Mouse (Mus musculus): ENCODE results near the gene Fancg. TPM values are rescaled to one million over a fixed set of nuclear protein-coding genes. Genes with fewer than 3 reads are reported as not detected.

The Fancg gene
- total and polyA plus RNA-seq, 3 experiments: 13.2 to 18.7 (median 13.7) TPM

GRCm38 (mm10) chr4:43046607-43047006, 36.3 kb upstream of the Fancg start:
- no peaks in the 10 kb centered on the region for H3K9me3 ChIP-seq (replicated peaks; ENCODE audit: low read length)
- no peak overlapping the region for H3K4me3 ChIP-seq (replicated peaks in 1 of 3; ENCODE audit: low read depth in 2 of 3, low read length in 2 of 3, poor library complexity in 1 of 3)
- no peak overlapping the region for H3K4me2 ChIP-seq (ENCODE audit: insufficient read depth, low read depth, poor library complexity, severe bottlenecking)
- H3K36me3 ChIP-seq (replicated peaks in 1 of 2; ENCODE audit: control insufficient read depth in 1 of 2, insufficient read depth in 1 of 2, low read length in 1 of 2): no peaks in the 10 kb centered on the region
- peaks cover 11 to 40% of the 10 kb centered on the region in 2 experiments for H3K4me1 ChIP-seq (ENCODE audit: control insufficient read depth in 1 of 2, insufficient read depth in 2 of 2)
- no peak for DNase-seq (ENCODE audit: extremely low read depth)
- H3K9ac ChIP-seq (ENCODE audit: insufficient read depth, low read depth): no peak overlapping the region
- in situ Hi-C loops (cut with MboI; ENCODE audit: low pct_ligation_motif_present, low pct_unique_long_range_greater_than_20kb, low sequenced_read_pairs) (no loop called here), dilution Hi-C loops (cut with MboI; ENCODE audit: extremely low pct_ligation_motif_present, extremely low pct_unique_long_range_greater_than_20kb, low sequenced_read_pairs) (no loop called here)
- no peaks in the 10 kb centered on the region for H3K27me3 ChIP-seq (replicated peaks)
- no peaks in the 10 kb centered on the region for H3K79me2 ChIP-seq (replicated peaks; ENCODE audit: control insufficient read depth, extremely low read depth, insufficient read depth, poor library complexity, severe bottlenecking)
- TF ChIP-seq UBTF (IDR thresholded peaks at IDR 0.05; ENCODE audit: low read depth, low read length) (no peak), ZNF384 (IDR thresholded peaks at IDR 0.05; ENCODE audit: low read depth, low read length) (no peak), ZKSCAN1 (IDR thresholded peaks at IDR 0.05; ENCODE audit: borderline replicate concordance, low read depth, low read length) (no peak), CTCF (conservative IDR thresholded peaks at IDR 0.05 in 1 of 2, IDR thresholded peaks at IDR 0.05 in 1 of 2; ENCODE audit: low read depth in 2 of 2, low read length in 2 of 2) (no peak), NELFE (IDR thresholded peaks at IDR 0.05; ENCODE audit: low read depth, low read length) (no peak), MEF2A (IDR thresholded peaks at IDR 0.05; ENCODE audit: borderline replicate concordance, low read depth, low read length) (no peak), EP300 (IDR thresholded peaks at IDR 0.05; ENCODE audit: low read length) (no peak), MAFK (IDR thresholded peaks at IDR 0.05; ENCODE audit: insufficient replicate concordance, low read length) (no peak), NRF1 (IDR thresholded peaks at IDR 0.05; ENCODE audit: low read depth, low read length) (no peak), CHD2 (IDR thresholded peaks at IDR 0.05; ENCODE audit: low read length) (no peak), ETS1 (conservative IDR thresholded peaks at IDR 0.05; ENCODE audit: low read depth, low read length) (no peak), HCFC1 (IDR thresholded peaks at IDR 0.05; ENCODE audit: low read depth, low read length) (no peak), IRF4 (IDR thresholded peaks at IDR 0.05; ENCODE audit: low read depth, low read length) (no peak), SMC3 (IDR thresholded peaks at IDR 0.05; ENCODE audit: low read depth, low read length) (no peak), JUN (IDR thresholded peaks at IDR 0.05; ENCODE audit: insufficient read depth, low read depth, low read length) (no peak), TBP (conservative IDR thresholded peaks at IDR 0.05; ENCODE audit: low read depth, low read length) (no peak), JUND (conservative IDR thresholded peaks at IDR 0.05; ENCODE audit: low read depth, low read length) (no peak), USF2 (conservative IDR thresholded peaks at IDR 0.05; ENCODE audit: low read depth, low read length) (no peak), E2F4 (IDR thresholded peaks at IDR 0.05; ENCODE audit: insufficient replicate concordance, low read depth, low read length) (no peak), USF1 (IDR thresholded peaks at IDR 0.05; ENCODE audit: low read depth, low read length) (no peak)
- no peak overlapping the region for H3K27ac ChIP-seq (ENCODE audit: insufficient read depth, low read depth)

GRCm38 (mm10) chr4:43045659-43046302, 35.5 kb upstream of the Fancg start, which contains the start of gene Fam214b:
Fam214b (minus strand) TSS chr4:43046220.
- Histone ChIP-seq H3K4me2 (ENCODE audit: insufficient read depth, low read depth, poor library complexity, severe bottlenecking) (peak within 1 kb of the TSS; percentile 87), H3K9me3 (replicated peaks; ENCODE audit: low read length) (no peaks in the 10 kb centered on the region), H3K27me3 (replicated peaks) (no peaks in the 10 kb centered on the region), H3K4me1 (ENCODE audit: control insufficient read depth in 1 of 2, insufficient read depth in 2 of 2) (peaks cover 14 to 49% of the 10 kb centered on the region in 2 experiments), H3K9ac (ENCODE audit: insufficient read depth, low read depth) (no peak within 1 kb of the TSS), H3K36me3 (replicated peaks in 1 of 2; ENCODE audit: control insufficient read depth in 1 of 2, insufficient read depth in 1 of 2, low read length in 1 of 2) (no peaks in the 10 kb centered on the region), H3K79me2 (replicated peaks; ENCODE audit: control insufficient read depth, extremely low read depth, insufficient read depth, poor library complexity, severe bottlenecking) (no peaks in the 10 kb centered on the region), H3K4me3 (replicated peaks in 1 of 3; ENCODE audit: low read depth in 2 of 3, low read length in 2 of 3, poor library complexity in 1 of 3) (peak within 1 kb of the TSS; percentile 50 to 59 (median 57)), H3K27ac (ENCODE audit: insufficient read depth, low read depth) (peak within 1 kb of the TSS; percentile 70; the same call in 1 of the 2 replicates)
- dilution Hi-C loops (cut with MboI; ENCODE audit: extremely low pct_ligation_motif_present, extremely low pct_unique_long_range_greater_than_20kb, low sequenced_read_pairs): no loop called here
- in situ Hi-C loops (cut with MboI; ENCODE audit: low pct_ligation_motif_present, low pct_unique_long_range_greater_than_20kb, low sequenced_read_pairs): no loop called here
- DNase-seq (ENCODE audit: extremely low read depth): peak; percentile 94
- no peak for TF ChIP-seq TCF12 (IDR thresholded peaks at IDR 0.05; ENCODE audit: low read depth, low read length)
- TF ChIP-seq MEF2A (IDR thresholded peaks at IDR 0.05; ENCODE audit: borderline replicate concordance, low read depth, low read length): no peak
- no peak for TF ChIP-seq RAD21 (IDR thresholded peaks at IDR 0.05; ENCODE audit: low read depth, low read length)
- TF ChIP-seq MAX (IDR thresholded peaks at IDR 0.05; ENCODE audit: low read length): peak; percentile 21
- peak; percentile 29; the same call in 1 of the 2 replicates for TF ChIP-seq SIN3A (IDR thresholded peaks at IDR 0.05; ENCODE audit: low read length)
- TF ChIP-seq ETS1 (conservative IDR thresholded peaks at IDR 0.05; ENCODE audit: low read depth, low read length): no peak
- TF ChIP-seq MXI1 (IDR thresholded peaks at IDR 0.05; ENCODE audit: low read depth, low read length): peak; percentile 76
- peak; percentile 85 for TF ChIP-seq BHLHE40 (IDR thresholded peaks at IDR 0.05; ENCODE audit: low read depth, low read length)
- TF ChIP-seq JUN (IDR thresholded peaks at IDR 0.05; ENCODE audit: insufficient read depth, low read depth, low read length): no peak
- TF ChIP-seq KAT2A (IDR thresholded peaks at IDR 0.05; ENCODE audit: insufficient replicate concordance, low read length): no peak
- no peak for TF ChIP-seq POLR2AphosphoS2 (IDR thresholded peaks at IDR 0.05; ENCODE audit: low read depth, low read length)
- no peak for TF ChIP-seq NRF1 (IDR thresholded peaks at IDR 0.05; ENCODE audit: low read depth, low read length)
- no peak for TF ChIP-seq TBP (conservative IDR thresholded peaks at IDR 0.05; ENCODE audit: low read depth, low read length)
